Mouse (Mus musculus) lung, adult 2 months (tissue): ENCODE measurements around the gene Sec31b.

Experiments
- CTCF ChIP-seq: fragments of 200-500 bp; IDR thresholded peaks from 2 replicates; pipeline ENCODE4 v1.5.1; 2011; ENCODE audit warnings: mild to moderate bottlenecking, low read length, control low read depth; ENCODE audit not compliant: insufficient read depth
- POLR2A ChIP-seq: fragments of 200-500 bp; IDR thresholded peaks from 2 replicates; pipeline ENCODE4 v1.6.1; 2011; ENCODE audit warnings: low read depth, mild to moderate bottlenecking, control low read depth, low read length, borderline replicate concordance; ENCODE audit errors: extremely low read depth

- no peak for TF ChIP-seq CTCF
- no peak for TF ChIP-seq POLR2A
Measured at GRCm38 (mm10) chr19:44553286-44553685, 7.6 kb upstream of the Sec31b start.
